Mouse (Mus musculus): ENCODE data around the gene Vps16. TPM values are rescaled to one million over a fixed set of nuclear protein-coding genes. Genes with fewer than 3 reads are reported as not detected.

Vps16 gene
- total RNA-seq (2023) = 166 TPM

GRCm38 (mm10) chr2:130424126-130424853, at the start of gene Vps16, which contains the start of gene Pced1a:
Vps16 (plus strand) TSS chr2:130424339.
Pced1a (minus strand) TSS chr2:130424701.

GRCm38 (mm10) chr2:130397186-130397985, 26.8 kb upstream of the Vps16 start, which contains the start of gene Cpxm1:
Cpxm1 (minus strand) TSS chr2:130397574.

DNA sequence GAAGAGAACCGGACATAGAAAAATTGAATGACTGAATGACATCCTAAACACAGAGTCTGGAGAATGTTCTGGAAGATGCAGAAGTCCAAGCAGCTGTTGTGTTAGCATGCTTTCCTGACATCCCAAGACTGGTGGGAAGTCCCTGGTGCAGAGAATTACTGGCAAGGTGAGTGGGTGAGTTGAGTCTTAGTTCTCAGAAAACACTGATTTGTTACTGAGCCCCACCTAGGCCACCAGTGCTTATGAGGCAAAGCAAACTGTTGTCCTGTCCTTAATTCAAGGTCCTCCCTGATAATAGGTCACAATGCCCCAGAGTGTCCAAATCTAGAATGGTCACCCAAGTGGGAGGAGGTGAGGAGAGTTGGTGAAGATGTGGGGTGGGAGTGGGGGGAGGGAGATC, 19.2 kb upstream of the Vps16 start, which contains the start of the genes Gm28372 and 1700020A23Rik:
Gm28372 (plus strand) TSS at position 301 of the 400 bp plus-strand sequence.
1700020A23Rik (plus strand) TSS at position 321 of the 400 bp plus-strand sequence.

GRCm38 (mm10) chr2:130406178-130406577, 18.0 kb upstream of the Vps16 start, which contains the start of gene Tmem239:
Tmem239 (plus strand) TSS chr2:130406478.

DNA sequence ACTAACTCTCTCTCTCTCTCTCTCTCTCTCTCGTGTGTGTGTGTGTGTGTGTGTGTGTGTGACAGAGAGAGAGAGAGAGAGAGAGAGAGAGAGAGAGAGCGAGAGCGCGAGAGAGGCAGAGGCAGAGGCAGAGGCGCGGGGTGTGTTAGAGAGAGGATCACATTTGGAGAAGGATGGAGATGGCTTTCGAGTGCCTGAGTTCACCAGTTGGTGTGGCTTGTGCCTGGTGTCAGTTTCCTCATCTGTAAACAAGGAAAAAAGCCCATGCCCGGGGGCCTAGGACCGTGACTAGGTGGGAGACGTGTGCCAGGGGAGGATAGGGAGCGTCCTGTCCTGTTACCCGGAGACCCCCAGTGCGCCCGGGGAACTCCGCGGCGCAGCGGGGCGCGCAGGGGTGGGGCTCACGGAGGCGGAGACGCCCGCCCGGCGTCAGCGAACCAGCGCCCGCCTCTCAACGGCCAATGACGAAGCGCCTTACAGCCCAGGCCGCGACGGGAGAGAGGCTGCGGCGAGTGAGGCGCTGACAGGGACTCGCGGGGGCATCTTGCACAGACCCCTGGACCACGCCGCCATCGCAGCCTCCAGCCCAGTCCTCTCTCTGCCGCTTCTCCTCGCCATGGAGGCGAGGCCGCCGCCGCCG, 25.8 kb downstream of the Vps16 start, which contains the start of gene Ptpra:
Ptpra (plus strand) TSS at position 485 of the 640 bp plus-strand sequence.

Other genes starting within 250 kb of the Vps16 start
- gene Snrpb, start 244.9 kb upstream of the Vps16 start, total RNA-seq (2023) = 184 TPM
- not detected for gene Tmc2, start 229.1 kb upstream of the Vps16 start, total RNA-seq (2023)
- gene Nop56, start 149.9 kb upstream of the Vps16 start, total RNA-seq (2023) = 404 TPM
- 118 TPM for gene Idh3b, start 139.8 kb upstream of the Vps16 start, total RNA-seq (2023)
- gene Ebf4, start 129.2 kb upstream of the Vps16 start, total RNA-seq (2023) = not detected
- gene Cpxm1, start 26.8 kb upstream of the Vps16 start, total RNA-seq (2023) = 0.67 TPM
- gene Gm28372, start 19.1 kb upstream of the Vps16 start, total RNA-seq (2023) = not detected
- not detected for gene 1700020A23Rik, start 19.1 kb upstream of the Vps16 start, total RNA-seq (2023)
- not detected for gene Tmem239, start 17.9 kb upstream of the Vps16 start, total RNA-seq (2023)
- gene Pced1a, start 362 bp downstream of the Vps16 start, total RNA-seq (2023) = 25.7 TPM
- 118 TPM for gene Ptpra, start 25.9 kb downstream of the Vps16 start, total RNA-seq (2023)
- 57.2 TPM for gene Mrps26, start 139.4 kb downstream of the Vps16 start, total RNA-seq (2023)
- gene Oxt, start 151.8 kb downstream of the Vps16 start, total RNA-seq (2023) = not detected
- gene Avp, start 158.2 kb downstream of the Vps16 start, total RNA-seq (2023) = not detected
- gene Fastkd5, start 205.7 kb downstream of the Vps16 start, total RNA-seq (2023) = 7.4 TPM
- 6.5 TPM for gene Ubox5, start 205.7 kb downstream of the Vps16 start, total RNA-seq (2023)
- gene Lzts3, start 218.5 kb downstream of the Vps16 start, total RNA-seq (2023) = 3.7 TPM
- 130 TPM for gene Ddrgk1, start 240.3 kb downstream of the Vps16 start, total RNA-seq (2023)
- 16.9 TPM for gene Itpa, start 243.3 kb downstream of the Vps16 start, total RNA-seq (2023)

Data from CD8-positive naive resting alpha-beta T cell, adult 57 days (primary cell).